Mouse (Mus musculus): Measurements from ENCODE around the gene Tex19.1. TPM values are rescaled to one million over a fixed set of nuclear protein-coding genes. Genes with fewer than 3 reads are reported as not detected.
"Not testable (repeated sequence)": the region's sequence is repeated elsewhere in the genome, so short reads cannot be mapped to it uniquely, and the experiment has no call there.

The Tex19.1 gene
- not detected in 2 replicates for polyA plus RNA-seq (2012; rRNA removed)

GRCm38 (mm10) chr11:121145865-121146264 lies at the start of gene Tex19.1:
Tex19.1 (plus strand) TSS chr11:121146143.
- 89% methylated on average over 22 of the region's 22 CpGs for WGBS
- H3K4me3 ChIP-seq (replicated peaks; ENCODE audit: extremely low read depth, low read depth, low read length), result no peak within 1 kb of the TSS
- TF ChIP-seq CTCF (IDR thresholded peaks at IDR 0.05; ENCODE audit: insufficient read depth, low read length) (no peak), POLR2A (IDR thresholded peaks at IDR 0.05; ENCODE audit: borderline replicate concordance, extremely low read depth, low read depth, low read length) (no peak)
- no peak for DNase-seq
- H3K4me1 ChIP-seq (ENCODE audit: control insufficient read depth, insufficient read depth, low read length), result no peaks in the 10 kb centered on the region

DNA sequence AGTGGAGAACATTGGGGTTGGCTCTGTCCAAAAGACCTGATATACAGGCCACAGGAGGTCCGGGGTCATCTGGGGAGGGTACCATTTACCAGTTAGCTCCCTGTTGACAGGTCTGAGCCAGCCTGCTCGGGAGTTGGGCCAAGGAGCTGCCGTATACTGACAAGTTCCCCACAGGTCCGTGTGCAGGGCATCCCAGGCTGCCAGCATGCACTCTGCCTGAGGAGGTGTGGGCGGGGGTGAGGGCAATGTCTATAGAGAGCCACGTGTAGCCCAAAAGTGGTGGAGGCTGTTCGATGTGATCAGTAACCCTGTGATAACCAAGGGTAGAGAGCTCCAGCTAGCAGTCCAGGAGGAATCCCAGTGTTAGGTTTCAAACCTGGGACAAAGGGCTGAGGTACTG lies 46.2 kb upstream of the Tex19.1 start:
- no peak for TF ChIP-seq POLR2A (IDR thresholded peaks at IDR 0.05; ENCODE audit: borderline replicate concordance, extremely low read depth, low read depth, low read length)
- TF ChIP-seq CTCF (IDR thresholded peaks at IDR 0.05; ENCODE audit: insufficient read depth, low read length), result no peak
- Histone ChIP-seq H3K4me3 (replicated peaks; ENCODE audit: extremely low read depth, low read depth, low read length) (no peak overlapping the region), H3K4me1 (ENCODE audit: control insufficient read depth, insufficient read depth, low read length) (no peaks in the 10 kb centered on the region)
- no peak for DNase-seq
- WGBS, result 69% methylated on average over 7 of the region's 7 CpGs

GRCm38 (mm10) chr11:121100692-121101091 lies 45.3 kb upstream of the Tex19.1 start:
- no peak for DNase-seq
- no peaks in the 10 kb centered on the region for H3K4me1 ChIP-seq (ENCODE audit: control insufficient read depth, insufficient read depth, low read length)
- WGBS, result 46% methylated on average over 7 of the region's 7 CpGs
- TF ChIP-seq POLR2A (IDR thresholded peaks at IDR 0.05; ENCODE audit: borderline replicate concordance, extremely low read depth, low read depth, low read length), result no peak
- TF ChIP-seq CTCF (IDR thresholded peaks at IDR 0.05; ENCODE audit: insufficient read depth, low read length), result no peak
- no peak overlapping the region for H3K4me3 ChIP-seq (replicated peaks; ENCODE audit: extremely low read depth, low read depth, low read length)

DNA sequence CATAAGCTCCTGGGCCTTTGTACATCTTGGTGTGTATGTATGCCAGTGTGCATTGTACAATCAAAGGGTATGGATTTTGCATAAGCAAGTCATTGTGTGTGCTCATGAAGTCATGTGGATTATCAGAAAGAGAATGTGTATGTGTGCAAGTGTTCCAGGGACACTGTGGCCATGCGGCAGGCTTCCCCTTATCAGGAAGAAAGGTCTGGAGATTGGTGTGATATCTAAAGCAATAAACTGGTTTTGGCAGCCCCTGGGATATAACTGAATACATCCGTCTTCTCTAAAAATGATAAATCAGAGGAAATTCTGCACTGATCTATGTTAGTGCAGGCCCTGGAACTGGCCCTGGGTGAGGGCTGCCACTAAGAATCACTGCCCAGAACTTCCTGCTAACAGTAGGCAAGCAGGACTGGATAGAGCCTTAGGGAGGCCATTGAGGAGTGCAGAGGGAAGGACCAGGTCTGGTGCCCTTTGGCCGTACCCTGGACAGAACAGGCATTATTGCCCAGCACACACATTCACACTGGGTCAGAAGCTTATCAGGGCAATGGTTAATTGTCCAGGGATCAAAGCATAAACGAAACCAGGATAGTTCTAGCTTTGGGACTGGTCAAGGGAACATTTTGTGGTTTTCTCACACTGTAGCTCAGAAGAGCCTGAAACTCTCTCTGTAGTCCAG lies 44.7 kb upstream of the Tex19.1 start:
- DNase-seq, result no peak
- H3K4me3 ChIP-seq (replicated peaks; ENCODE audit: extremely low read depth, low read depth, low read length), result no peak overlapping the region
- WGBS, result 78% methylated on average over 4 of the region's 4 CpGs

GRCm38 (mm10) chr11:121107242-121107641 lies 38.7 kb upstream of the Tex19.1 start:
- not testable (repeated sequence) for DNase-seq; H3K4me3 ChIP-seq (replicated peaks; ENCODE audit: extremely low read depth, low read depth, low read length); H3K4me1 ChIP-seq (ENCODE audit: control insufficient read depth, insufficient read depth, low read length)
- WGBS, result 92% methylated on average over 1 of the region's 1 CpGs

More for the DNA sequence above, 44.7 kb upstream of the Tex19.1 start:
- H3K4me1 ChIP-seq (ENCODE audit: control insufficient read depth, insufficient read depth, low read length), result no peaks in the 10 kb centered on the region
- TF ChIP-seq POLR2A (IDR thresholded peaks at IDR 0.05; ENCODE audit: borderline replicate concordance, extremely low read depth, low read depth, low read length) (no peak), CTCF (IDR thresholded peaks at IDR 0.05; ENCODE audit: insufficient read depth, low read length) (no peak)

GRCm38 (mm10) chr11:121108061-121108460 lies 37.9 kb upstream of the Tex19.1 start:
- DNase-seq, result no peak
- no peak overlapping the region for H3K4me3 ChIP-seq (replicated peaks; ENCODE audit: extremely low read depth, low read depth, low read length)
- WGBS, result 12% methylated on average over 9 of the region's 9 CpGs
- no peak for TF ChIP-seq POLR2A (IDR thresholded peaks at IDR 0.05; ENCODE audit: borderline replicate concordance, extremely low read depth, low read depth, low read length)
- TF ChIP-seq CTCF (IDR thresholded peaks at IDR 0.05; ENCODE audit: insufficient read depth, low read length), result no peak
- H3K4me1 ChIP-seq (ENCODE audit: control insufficient read depth, insufficient read depth, low read length), result no peaks in the 10 kb centered on the region

DNA sequence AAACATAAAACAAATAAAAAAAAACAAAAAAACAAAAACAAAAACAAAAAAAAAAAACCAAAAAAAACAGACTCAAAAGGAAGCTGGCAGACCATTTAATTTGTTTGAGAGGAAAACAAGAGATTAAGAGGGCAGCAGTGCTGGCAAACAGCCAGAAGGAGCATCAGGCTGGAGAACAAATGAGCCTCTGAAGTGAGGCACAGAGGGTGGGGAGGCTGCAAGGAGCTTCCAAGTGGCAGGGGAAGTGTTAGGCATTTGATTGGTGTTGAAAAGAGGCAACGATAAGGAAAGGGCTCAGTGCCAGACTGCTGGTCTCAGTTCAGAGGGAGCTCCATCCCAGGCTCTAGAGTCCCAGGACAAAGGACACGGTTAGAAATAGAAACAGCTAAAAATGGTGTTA lies 36.0 kb upstream of the Tex19.1 start:
- no peak for DNase-seq
- WGBS, result 10% methylated on average over 2 of the region's 2 CpGs
- Histone ChIP-seq H3K4me3 (replicated peaks; ENCODE audit: extremely low read depth, low read depth, low read length) (no peak overlapping the region), H3K4me1 (ENCODE audit: control insufficient read depth, insufficient read depth, low read length) (no peaks in the 10 kb centered on the region)
- no peak for TF ChIP-seq POLR2A (IDR thresholded peaks at IDR 0.05; ENCODE audit: borderline replicate concordance, extremely low read depth, low read depth, low read length)
- TF ChIP-seq CTCF (IDR thresholded peaks at IDR 0.05; ENCODE audit: insufficient read depth, low read length), result no peak

GRCm38 (mm10) chr11:121111051-121111450 lies 34.9 kb upstream of the Tex19.1 start:
- Histone ChIP-seq H3K4me1 (ENCODE audit: control insufficient read depth, insufficient read depth, low read length) (no peaks in the 10 kb centered on the region), H3K4me3 (replicated peaks; ENCODE audit: extremely low read depth, low read depth, low read length) (no peak overlapping the region)
- no peak for TF ChIP-seq POLR2A (IDR thresholded peaks at IDR 0.05; ENCODE audit: borderline replicate concordance, extremely low read depth, low read depth, low read length)
- no peak for TF ChIP-seq CTCF (IDR thresholded peaks at IDR 0.05; ENCODE audit: insufficient read depth, low read length)
- DNase-seq, result no peak
- 79% methylated on average over 3 of the region's 3 CpGs for WGBS

DNA sequence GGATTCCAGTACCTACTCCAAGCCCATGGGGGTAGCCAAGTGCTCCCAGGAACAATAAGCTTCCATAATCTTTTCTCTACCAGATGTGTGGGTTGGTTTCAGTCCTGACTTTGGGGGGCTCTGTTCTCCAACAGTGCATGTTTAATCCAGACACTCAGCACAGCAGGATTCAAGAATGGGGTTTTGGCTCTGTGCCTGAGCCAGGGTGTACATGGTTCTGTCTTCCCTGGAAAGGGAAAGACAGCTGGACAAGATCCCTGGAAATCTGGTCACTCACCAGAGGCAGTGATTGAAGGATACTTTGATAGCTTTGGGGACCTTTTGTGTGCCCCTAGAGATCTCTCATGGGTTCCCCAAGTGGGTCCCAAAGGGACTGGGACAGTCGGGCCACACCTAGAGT lies 34.3 kb upstream of the Tex19.1 start:
- DNase-seq, result no peak
- TF ChIP-seq POLR2A (IDR thresholded peaks at IDR 0.05; ENCODE audit: borderline replicate concordance, extremely low read depth, low read depth, low read length) (no peak), CTCF (IDR thresholded peaks at IDR 0.05; ENCODE audit: insufficient read depth, low read length) (no peak)
- 75% methylated on average over 1 of the region's 1 CpGs for WGBS
- H3K4me3 ChIP-seq (replicated peaks; ENCODE audit: extremely low read depth, low read depth, low read length), result no peak overlapping the region
- no peaks in the 10 kb centered on the region for H3K4me1 ChIP-seq (ENCODE audit: control insufficient read depth, insufficient read depth, low read length)

GRCm38 (mm10) chr11:121112091-121112775 lies 33.7 kb upstream of the Tex19.1 start:
- Histone ChIP-seq H3K4me3 (replicated peaks; ENCODE audit: extremely low read depth, low read depth, low read length) (no peak overlapping the region), H3K4me1 (ENCODE audit: control insufficient read depth, insufficient read depth, low read length) (no peaks in the 10 kb centered on the region)
- TF ChIP-seq CTCF (IDR thresholded peaks at IDR 0.05; ENCODE audit: insufficient read depth, low read length), result no peak
- TF ChIP-seq POLR2A (IDR thresholded peaks at IDR 0.05; ENCODE audit: borderline replicate concordance, extremely low read depth, low read depth, low read length), result no peak
- WGBS, result 50% methylated on average over 5 of the region's 5 CpGs
- DNase-seq, result no peak
